Mouse (Mus musculus): ENCODE data around the gene Leng8.
"Not testable (repeated sequence)": the region's sequence is repeated elsewhere in the genome, so short reads cannot be mapped to it uniquely, and the experiment has no call there.

The Leng8 gene

GRCm38 (mm10) chr7:4148341-4149208 lies 11.7 kb downstream of the Leng8 start:
- no peak for DNase-seq

DNA sequence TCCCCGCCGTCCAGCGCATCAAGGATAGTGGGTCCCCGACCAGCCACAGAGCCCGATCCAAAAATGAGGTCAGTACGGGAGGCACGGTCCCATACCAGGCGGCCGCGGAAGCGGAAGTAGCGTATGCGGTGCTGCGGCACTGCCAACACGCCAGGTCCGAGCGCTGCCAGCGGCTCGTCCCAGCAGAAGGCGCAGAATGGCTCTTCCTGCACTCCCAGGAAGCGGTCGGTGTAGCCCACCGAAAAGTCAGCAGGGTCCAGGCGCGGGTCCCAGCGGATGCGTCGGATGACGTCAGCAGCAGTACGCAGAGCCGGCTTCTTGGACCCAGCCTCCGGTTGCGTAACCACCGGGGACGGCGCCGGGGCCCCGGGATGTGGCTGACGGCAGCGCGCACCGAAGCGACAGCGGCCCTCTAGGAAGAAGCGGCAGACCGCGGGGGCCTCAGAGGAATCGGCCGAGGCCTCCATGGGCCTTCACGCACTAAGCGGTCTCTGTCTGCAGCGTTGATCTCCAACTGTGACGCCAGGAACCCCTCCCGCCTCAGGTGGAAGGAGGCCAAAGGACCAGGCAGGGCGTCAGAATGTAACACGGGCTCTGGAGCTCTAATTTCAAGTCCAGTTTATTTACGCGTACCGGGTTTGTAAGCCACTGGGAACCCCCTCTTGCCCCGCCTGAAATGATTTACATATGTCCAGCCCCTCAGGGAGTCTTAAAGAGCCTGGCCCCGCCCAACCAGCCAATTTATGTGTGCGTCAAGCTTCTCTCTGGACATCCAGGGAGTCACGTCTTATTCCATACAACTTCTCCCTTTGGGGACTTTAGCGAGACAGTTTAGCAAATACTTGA lies 12.6 kb downstream of the Leng8 start:
- peak; percentile 85 for DNase-seq

- DNase-seq = peak; percentile 54
These were observed 13.3 kb downstream of the Leng8 start, which contains the start of gene Leng9 for GRCm38 (mm10) chr7:4150059-4150541. Gene Leng9 (minus strand): TSS chr7:4150374.

- peak; percentile 65 for DNase-seq
These were observed 14.0 kb downstream of the Leng8 start for GRCm38 (mm10) chr7:4150811-4151221.

GRCm38 (mm10) chr7:4151241-4151640 lies 14.4 kb downstream of the Leng8 start:
- DNase-seq = no peak

DNA sequence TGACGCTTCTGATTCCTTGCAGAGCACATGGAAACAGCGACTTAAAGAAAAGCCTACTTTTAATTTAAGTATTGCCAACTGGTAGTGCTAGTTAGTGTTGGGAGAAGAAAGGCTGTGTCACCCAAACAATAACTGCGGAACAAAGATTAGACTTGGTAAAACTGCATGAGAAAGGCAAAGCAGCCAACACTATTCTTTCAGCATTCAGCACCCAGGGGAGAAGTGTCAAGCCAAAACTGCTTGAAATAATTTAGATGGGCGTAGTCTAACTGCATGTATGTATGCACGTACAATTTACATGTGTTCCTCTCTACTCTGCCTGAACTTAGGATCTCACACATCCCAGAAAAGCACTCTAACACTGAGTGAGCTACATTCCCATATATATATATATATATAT lies 17.5 kb downstream of the Leng8 start:
- DNase-seq = no peak

GRCm38 (mm10) chr7:4154976-4155375 lies 18.1 kb downstream of the Leng8 start:
- DNase-seq = no peak

GRCm38 (mm10) chr7:4161596-4161995 lies 24.8 kb downstream of the Leng8 start:
- not testable (repeated sequence) for DNase-seq

DNA sequence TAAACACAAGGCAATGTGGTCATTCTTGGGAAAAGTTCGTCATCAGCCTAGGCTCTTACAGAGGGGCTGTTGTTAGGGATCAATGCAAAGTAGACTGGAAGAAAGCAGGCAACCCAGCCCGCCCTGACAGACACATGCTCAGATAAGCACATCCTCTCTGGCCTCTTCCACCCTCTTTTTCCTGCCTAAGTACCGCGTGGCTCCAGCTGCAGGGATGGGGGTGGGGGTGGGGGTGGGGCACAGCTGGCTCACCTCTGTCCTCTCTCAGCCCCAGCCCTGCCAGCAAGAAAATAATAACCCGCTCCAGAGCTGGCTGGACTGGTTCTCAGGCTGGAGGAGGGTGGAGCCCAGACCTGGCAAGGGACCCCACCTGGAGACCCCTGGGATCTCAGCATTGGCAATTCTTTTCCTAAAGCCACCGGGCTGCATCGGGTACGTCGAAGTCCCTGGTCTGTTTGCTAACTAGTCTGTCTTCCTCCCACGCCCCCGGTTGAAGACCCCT lies 26.8 kb downstream of the Leng8 start:
- peak; percentile 30 for DNase-seq

- DNase-seq = peak; percentile 87
These were observed 27.5 kb downstream of the Leng8 start, which contains the start of gene Cdc42ep5 for GRCm38 (mm10) chr7:4164090-4164910. Gene Cdc42ep5 (minus strand): TSS chr7:4164860.

DNA sequence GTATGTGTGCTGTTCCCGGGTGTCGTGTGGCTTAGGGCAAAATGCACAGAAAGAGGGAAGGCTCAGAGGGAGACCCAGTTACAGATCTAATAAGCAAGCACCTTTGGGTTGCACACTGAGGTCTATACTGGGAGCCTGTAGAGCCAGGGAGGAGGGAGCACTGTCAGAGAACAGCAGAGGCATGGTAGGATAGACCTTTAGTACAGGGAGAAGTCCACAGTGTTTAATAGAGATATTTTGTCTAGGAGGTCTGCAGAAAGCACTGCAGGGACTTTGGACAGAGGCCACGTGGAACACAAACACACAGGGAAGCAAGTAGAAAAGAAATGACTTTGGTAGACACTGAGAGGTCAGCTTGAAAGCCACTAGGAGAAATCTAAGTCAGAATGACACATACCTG lies 28.4 kb downstream of the Leng8 start:
- DNase-seq = no peak

DNA sequence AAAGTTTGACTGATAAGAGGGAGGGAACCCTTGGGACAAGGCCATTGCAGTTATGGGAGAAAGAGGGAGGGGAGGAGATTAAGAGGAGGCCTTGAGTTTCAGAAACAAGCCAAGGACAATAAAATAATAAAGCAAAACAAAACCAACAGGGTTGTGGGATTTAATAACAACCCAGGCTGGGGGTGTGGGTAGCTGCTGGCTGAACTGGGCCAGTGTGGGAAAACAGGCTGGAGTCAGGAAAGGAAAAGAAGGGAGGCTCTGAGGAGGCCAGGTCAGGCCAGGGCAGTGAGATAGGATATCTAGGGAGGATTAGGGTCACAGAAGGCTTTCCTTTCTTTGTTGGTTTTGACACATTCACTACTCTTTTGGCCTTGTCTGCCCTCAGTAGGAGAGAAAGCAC lies 30.3 kb downstream of the Leng8 start:
- DNase-seq = no peak

- DNase-seq = no peak
These were observed 33.5 kb downstream of the Leng8 start for GRCm38 (mm10) chr7:4170193-4170938.

GRCm38 (mm10) chr7:4178438-4178837 lies 41.6 kb downstream of the Leng8 start:
- peak; percentile 72 for DNase-seq
